Mouse (Mus musculus): ENCODE measurements around the gene Tldc1. TPM values are rescaled to one million over a fixed set of nuclear protein-coding genes. Genes with fewer than 3 reads are reported as not detected.

The Tldc1 gene
- polyA plus RNA-seq, 1 experiment from 2014 or later, result 11.8 TPM

DNA sequence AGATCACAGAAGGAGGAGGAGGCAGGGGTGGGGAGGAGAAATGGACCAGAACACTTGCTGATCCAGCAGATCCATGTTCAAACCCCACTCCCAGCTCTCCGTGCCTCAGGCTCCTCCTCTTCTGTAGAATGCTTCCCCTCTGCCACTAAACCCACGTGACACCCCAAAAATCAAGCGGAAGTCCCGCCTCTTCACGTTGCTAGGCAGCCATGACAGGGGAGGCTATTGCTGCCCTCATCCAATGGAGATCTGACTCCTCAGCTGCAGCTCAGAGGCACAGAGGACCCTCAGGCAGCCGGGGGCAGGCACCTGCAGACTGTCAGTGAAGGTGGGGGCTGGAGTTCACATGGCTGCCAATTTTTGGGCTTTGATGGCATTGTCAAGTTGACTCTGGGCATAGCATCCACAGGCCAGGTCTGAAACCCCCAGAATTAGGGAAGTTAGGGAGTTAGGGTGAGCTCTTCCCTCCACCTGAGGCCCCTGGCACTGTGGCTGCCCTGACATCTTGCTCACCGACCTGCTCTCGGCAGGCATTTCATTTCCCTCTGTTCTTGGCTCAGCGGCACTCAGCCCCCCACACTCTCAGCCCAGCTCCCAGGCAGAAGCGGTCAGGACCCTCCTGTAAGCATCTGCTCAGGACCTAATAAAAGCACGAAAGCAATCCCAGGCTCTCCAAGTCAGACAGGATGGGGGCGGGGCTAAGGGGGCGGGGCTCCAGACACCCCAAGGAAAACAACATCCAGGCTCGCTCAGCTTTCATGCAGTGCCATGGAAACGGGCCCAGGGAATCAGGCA is 20.2 kb upstream of the Tldc1 start:
- Histone ChIP-seq H3K4me3 (no peak overlapping the region), H3K36me3 (no peaks in the 10 kb centered on the region), H3K27ac (peak overlapping the region; percentile 86), H3K9me3 (no peaks in the 10 kb centered on the region), H3K4me2 (peak overlapping the region; percentile 38), H3K4me1 (replicated peaks) (peaks cover 36% of the 10 kb centered on the region), H3K9ac (peak overlapping the region; percentile 51; the same call in 1 of the 2 replicates), H3K27me3 (no peaks in the 10 kb centered on the region)
- ATAC-seq (ENCODE audit: low FRiP score), result peak; percentile 82
- 5% methylated on average over 15 of the region's 15 CpGs for WGBS

DNA sequence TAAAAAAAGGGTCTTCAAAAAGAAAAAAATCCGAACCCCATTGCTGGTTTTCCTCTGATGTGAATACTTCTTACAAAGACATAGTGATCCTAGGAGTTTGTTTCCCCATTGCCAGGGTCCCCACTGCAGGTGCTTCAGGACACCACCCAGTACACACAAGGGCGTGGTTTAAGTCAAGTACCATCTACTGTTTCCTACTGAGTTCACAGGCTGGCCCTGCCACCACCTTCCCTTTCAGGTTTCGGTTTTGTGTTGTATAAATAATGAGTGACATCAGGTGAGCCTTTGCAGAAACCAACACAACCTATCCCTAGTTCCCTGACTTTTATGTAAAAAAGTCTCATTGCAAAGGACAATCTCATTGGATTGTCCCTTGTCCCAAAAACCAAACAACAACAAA is 17.4 kb upstream of the Tldc1 start:
- Histone ChIP-seq H3K27me3 (no peaks in the 10 kb centered on the region), H3K9ac (no peak overlapping the region), H3K4me3 (no peak overlapping the region), H3K36me3 (no peaks in the 10 kb centered on the region), H3K27ac (no peak overlapping the region), H3K4me1 (replicated peaks) (peaks cover 45% of the 10 kb centered on the region), H3K9me3 (no peaks in the 10 kb centered on the region), H3K4me2 (no peak overlapping the region)
- ATAC-seq (ENCODE audit: low FRiP score), result no peak
- 83% methylated on average over 3 of the region's 3 CpGs for WGBS

DNA sequence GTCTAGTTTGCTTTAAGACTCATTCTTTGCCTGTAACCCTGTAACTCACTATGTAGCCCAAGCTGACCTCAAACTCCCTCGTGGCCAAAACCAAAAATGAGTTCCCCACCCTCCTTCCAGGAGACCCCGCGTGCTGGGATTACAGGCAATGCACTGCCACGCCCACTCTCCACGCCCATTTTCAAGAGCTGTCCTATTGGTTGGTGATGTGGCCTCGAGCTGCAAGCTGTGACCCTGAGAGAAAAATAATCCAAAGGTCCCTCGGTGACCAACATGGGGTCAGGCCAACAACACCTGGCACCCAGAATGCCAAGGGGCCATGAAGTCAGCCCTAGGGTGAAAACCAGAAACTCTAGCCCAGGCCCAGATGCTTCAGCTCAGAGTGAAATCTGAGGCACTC is 16.5 kb upstream of the Tldc1 start:
- WGBS, result 38% methylated on average over 7 of the region's 7 CpGs
- Histone ChIP-seq H3K4me2 (no peak overlapping the region), H3K36me3 (no peaks in the 10 kb centered on the region), H3K9me3 (no peaks in the 10 kb centered on the region), H3K4me3 (no peak overlapping the region), H3K9ac (no peak overlapping the region), H3K27me3 (no peaks in the 10 kb centered on the region), H3K27ac (no peak overlapping the region), H3K4me1 (replicated peaks) (peaks cover 40% of the 10 kb centered on the region)
- ATAC-seq (ENCODE audit: low FRiP score), result no peak

DNA sequence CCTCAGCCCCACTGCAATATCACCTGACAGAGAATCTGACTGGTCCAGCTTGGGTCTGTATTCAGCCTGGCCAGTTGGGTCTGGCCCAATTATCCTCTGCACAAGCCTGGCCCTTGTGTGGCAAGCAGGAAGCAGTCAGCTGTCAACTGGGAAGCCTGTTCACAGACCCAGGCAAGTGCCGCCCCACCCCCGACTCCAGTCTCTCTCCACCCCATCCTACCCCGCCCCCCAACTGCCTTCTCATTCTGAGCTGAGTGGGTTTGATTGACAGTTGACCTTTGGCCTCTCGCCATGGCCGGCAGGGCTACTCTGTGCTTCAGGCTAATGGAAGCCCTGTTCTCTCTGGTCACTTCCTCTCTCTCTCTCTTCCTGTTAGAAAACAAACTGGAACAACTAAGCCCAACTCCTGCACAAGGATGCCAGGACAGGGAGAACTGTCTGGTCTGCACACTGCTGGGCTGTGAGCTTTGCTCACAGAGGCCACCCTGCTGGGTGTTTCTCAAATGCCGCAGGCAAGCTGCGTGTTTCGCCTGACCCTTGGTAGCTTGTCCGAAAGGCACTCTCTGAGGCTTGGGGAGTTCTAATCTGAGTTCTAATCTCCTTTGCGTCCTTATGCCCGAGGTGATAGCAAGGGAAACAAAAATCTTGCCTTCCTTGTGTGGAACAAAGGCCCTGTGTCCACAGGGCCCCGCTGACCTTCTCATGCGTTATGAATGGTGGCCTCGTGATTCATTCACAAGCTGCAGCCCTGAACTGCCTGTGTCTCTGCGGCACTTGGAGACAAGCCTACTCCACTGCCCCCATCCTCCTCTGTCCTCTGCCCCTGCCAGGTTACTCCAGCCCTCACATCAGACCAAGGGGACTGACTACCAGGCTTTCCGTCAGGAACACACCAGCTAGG is 13.8 kb upstream of the Tldc1 start:
- H3K4me2 ChIP-seq, result no peak overlapping the region
- peak; percentile 71 for ATAC-seq (ENCODE audit: low FRiP score)
- peaks cover 34% of the 10 kb centered on the region for H3K4me1 ChIP-seq (replicated peaks)
- H3K4me3 ChIP-seq, result no peak overlapping the region
- no peaks in the 10 kb centered on the region for H3K36me3 ChIP-seq
- H3K9me3 ChIP-seq, result no peaks in the 10 kb centered on the region
- H3K27ac ChIP-seq, result peak overlapping the region; percentile 69
- no peaks in the 10 kb centered on the region for H3K27me3 ChIP-seq
- WGBS, result 9% methylated on average over 16 of the region's 16 CpGs
- H3K9ac ChIP-seq, result 0 out of 2 replicates have a peak overlapping the region, but pooled peaks have one; percentile 6

DNA sequence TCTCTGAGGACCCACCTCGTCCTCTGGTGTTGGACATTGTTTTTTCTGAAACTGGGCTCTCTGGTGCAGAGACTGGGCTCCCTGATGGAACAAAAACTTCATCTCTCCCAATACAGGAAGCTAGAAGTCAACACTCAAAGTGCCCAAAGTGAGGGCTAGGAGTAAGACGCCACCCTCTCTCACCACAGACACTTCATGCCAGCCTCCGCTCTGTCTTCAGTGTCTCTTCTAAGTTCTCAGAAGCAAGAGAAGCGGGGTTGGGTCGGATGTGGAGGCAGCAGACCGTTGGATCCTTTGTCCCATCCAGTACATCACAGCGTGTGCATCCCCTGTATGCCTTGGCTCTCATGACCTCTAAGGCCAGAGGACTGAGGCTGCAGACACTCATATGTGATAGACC is 11.4 kb upstream of the Tldc1 start:
- H3K9me3 ChIP-seq, result no peaks in the 10 kb centered on the region
- no peak for ATAC-seq (ENCODE audit: low FRiP score)
- H3K4me1 ChIP-seq (replicated peaks), result peaks cover 46% of the 10 kb centered on the region
- H3K4me3 ChIP-seq, result no peak overlapping the region
- no peaks in the 10 kb centered on the region for H3K36me3 ChIP-seq
- WGBS, result 78% methylated on average over 7 of the region's 7 CpGs
- H3K9ac ChIP-seq, result no peak overlapping the region
- H3K4me2 ChIP-seq, result no peak overlapping the region
- no peak overlapping the region for H3K27ac ChIP-seq
- H3K27me3 ChIP-seq, result no peaks in the 10 kb centered on the region

DNA sequence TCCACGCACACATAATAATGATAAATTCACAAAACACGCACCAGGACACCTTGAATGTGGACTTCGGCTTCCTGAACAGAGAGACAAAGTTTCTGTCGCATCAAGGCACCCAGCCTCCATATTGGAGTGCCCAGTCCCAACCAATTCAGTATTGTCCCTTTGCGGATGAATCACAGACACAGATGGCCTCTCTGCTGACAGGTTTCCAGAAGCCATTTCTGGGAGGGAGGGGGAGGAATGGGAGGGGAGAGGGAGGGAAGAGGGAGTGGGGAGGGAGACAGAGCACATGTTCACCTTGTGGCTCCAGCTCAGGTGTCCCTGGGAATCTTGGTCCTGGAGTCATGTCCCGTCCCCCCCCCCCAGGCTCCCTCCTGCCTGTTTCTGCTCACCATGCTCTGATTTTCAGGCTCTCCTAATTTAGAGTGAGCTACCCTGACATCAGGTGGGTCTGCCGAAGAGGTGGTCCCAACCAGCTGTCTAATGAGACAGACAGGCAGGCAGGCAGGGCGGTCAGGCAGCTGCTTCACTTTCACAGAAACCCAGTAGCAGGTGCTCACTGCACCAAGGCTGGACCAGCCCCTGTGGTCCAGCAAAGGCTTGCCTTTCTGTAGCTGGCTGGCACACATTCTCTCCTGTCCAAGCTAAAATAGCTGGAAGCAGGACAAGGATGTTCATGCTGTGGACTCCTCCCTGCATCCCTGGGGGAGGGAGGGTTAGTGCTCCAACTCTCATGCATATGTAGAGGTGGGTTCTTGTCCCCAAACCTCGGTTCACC is 10.6 kb upstream of the Tldc1 start:
- WGBS, result 54% methylated on average over 9 of the region's 9 CpGs
- Histone ChIP-seq H3K4me1 (replicated peaks) (peaks cover 51% of the 10 kb centered on the region), H3K27me3 (no peaks in the 10 kb centered on the region), H3K36me3 (no peaks in the 10 kb centered on the region), H3K9me3 (no peaks in the 10 kb centered on the region), H3K4me3 (no peak overlapping the region), H3K9ac (no peak overlapping the region), H3K4me2 (no peak overlapping the region), H3K27ac (0 out of 2 replicates have a peak overlapping the region, but pooled peaks have one; percentile 19)
- ATAC-seq (ENCODE audit: low FRiP score), result no peak

DNA sequence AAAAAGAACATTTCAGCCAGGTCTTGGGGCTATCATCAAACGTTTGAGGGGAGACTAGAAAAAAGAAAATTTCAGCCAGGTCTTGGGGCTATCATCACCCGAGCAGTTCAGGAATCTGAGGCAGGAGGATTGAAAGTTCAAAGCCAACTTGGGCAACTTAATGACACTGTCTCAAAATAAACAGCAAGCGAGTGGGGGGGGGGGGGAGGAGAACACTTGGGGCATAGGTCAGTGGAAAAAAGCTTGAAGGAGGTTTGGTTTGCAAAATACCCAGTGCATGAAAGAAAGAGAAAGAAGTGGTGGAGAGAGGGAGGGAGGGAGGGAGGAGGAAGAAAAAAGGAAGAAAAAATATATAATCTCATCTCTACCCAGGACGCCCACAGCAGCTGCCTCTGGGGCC is 9.1 kb upstream of the Tldc1 start:
- H3K9ac ChIP-seq, result no peak overlapping the region
- no peak for ATAC-seq (ENCODE audit: low FRiP score)
- H3K9me3 ChIP-seq, result no peaks in the 10 kb centered on the region
- H3K27ac ChIP-seq, result no peak overlapping the region
- H3K27me3 ChIP-seq, result no peaks in the 10 kb centered on the region
- no peaks in the 10 kb centered on the region for H3K36me3 ChIP-seq
- WGBS, result 58% methylated on average over 4 of the region's 4 CpGs
- H3K4me2 ChIP-seq, result no peak overlapping the region
- H3K4me1 ChIP-seq (replicated peaks), result peaks cover 49% of the 10 kb centered on the region
- no peak overlapping the region for H3K4me3 ChIP-seq

DNA sequence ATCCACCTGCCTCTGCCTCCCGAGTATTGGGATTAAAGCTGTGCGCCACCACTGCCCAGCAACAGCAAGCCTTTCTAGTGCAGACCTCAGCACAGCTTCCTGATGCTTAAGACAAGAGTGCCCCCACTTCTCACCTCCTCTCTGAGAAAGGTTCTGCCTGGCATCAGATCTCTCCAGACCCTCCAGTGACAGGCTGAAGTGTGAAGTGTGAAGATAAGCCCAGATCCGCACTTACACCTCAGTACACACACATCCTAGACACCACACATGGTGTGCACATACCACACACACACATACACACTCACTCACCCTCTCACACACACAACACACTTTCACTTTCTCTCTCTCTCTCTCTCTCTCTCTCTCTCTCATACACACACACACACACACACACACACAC is 8.7 kb upstream of the Tldc1 start:
- no peaks in the 10 kb centered on the region for H3K36me3 ChIP-seq
- no peak overlapping the region for H3K27ac ChIP-seq
- peaks cover 44% of the 10 kb centered on the region for H3K4me1 ChIP-seq (replicated peaks)
- no peaks in the 10 kb centered on the region for H3K27me3 ChIP-seq
- H3K4me3 ChIP-seq, result no peak overlapping the region
- no peak overlapping the region for H3K4me2 ChIP-seq
- H3K9ac ChIP-seq, result no peak overlapping the region
- no peak for ATAC-seq (ENCODE audit: low FRiP score)
- WGBS, result 83% methylated on average over 3 of the region's 3 CpGs
- no peaks in the 10 kb centered on the region for H3K9me3 ChIP-seq

DNA sequence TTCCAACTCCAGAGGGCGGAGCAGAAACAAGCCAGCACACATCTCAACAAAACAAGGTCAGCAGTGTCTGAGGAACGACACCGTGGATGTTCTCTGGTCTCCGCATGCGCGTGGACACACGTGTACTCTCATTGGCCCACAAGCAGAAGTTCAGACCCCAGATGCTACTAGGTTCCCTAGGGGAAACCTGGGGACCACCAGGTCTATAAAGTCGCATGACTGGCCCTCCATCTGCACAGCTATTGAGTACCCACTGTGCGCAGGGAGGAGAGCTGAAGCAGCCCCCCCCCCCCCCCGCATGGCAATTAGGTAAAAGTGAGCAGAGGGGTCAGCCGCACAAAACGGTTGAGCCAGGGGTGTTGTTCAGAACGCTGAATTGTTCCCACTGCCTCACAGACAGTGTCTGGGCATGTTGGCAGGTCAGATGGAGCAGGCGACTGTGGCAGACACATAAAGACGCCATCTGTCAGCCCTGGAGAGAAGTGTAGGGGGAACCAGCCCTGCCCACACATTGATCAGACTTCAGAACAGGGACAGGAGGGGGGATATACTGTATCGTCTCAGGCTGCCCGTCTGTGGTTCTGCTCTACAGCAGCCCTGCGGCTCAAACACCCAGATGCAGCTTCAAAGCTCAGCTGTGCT is 7.7 kb upstream of the Tldc1 start:
- peaks cover 35% of the 10 kb centered on the region for H3K4me1 ChIP-seq (replicated peaks)
- H3K9me3 ChIP-seq, result no peaks in the 10 kb centered on the region
- H3K4me3 ChIP-seq, result no peak overlapping the region
- peak overlapping the region; percentile 69 for H3K27ac ChIP-seq
- H3K4me2 ChIP-seq, result 0 out of 2 replicates have a peak overlapping the region, but pooled peaks have one; percentile 6
- WGBS, result 23% methylated on average over 18 of the region's 18 CpGs
- ATAC-seq (ENCODE audit: low FRiP score), result peak; percentile 55
- no peak overlapping the region for H3K9ac ChIP-seq
- no peaks in the 10 kb centered on the region for H3K36me3 ChIP-seq
- no peaks in the 10 kb centered on the region for H3K27me3 ChIP-seq

DNA sequence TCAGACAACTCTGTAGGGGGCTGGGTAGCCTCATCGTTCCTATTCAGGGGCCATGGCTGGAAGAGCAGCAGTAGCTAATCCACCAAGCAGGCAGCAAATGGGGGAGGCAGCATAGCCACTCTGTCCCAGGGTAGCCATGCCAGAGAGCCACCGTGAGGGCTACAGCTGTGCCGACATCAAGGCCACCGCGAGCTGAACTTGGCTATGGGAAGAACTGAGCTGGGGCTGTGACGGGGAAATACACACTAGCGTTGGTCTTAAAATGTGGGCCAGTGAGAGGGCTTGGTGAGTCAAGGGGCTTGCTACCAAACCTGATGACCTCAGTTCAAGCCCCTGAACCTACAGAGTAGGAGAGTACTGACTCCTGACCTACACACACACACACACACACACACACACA is 6.5 kb upstream of the Tldc1 start:
- no peak for ATAC-seq (ENCODE audit: low FRiP score)
- 56% methylated on average over 7 of the region's 7 CpGs for WGBS
- H3K4me1 ChIP-seq (replicated peaks), result peaks cover 30% of the 10 kb centered on the region
- no peaks in the 10 kb centered on the region for H3K27me3 ChIP-seq
- H3K9ac ChIP-seq, result no peak overlapping the region
- H3K27ac ChIP-seq, result no peak overlapping the region
- H3K36me3 ChIP-seq, result no peaks in the 10 kb centered on the region
- no peak overlapping the region for H3K4me2 ChIP-seq
- no peaks in the 10 kb centered on the region for H3K9me3 ChIP-seq
- no peak overlapping the region for H3K4me3 ChIP-seq

DNA sequence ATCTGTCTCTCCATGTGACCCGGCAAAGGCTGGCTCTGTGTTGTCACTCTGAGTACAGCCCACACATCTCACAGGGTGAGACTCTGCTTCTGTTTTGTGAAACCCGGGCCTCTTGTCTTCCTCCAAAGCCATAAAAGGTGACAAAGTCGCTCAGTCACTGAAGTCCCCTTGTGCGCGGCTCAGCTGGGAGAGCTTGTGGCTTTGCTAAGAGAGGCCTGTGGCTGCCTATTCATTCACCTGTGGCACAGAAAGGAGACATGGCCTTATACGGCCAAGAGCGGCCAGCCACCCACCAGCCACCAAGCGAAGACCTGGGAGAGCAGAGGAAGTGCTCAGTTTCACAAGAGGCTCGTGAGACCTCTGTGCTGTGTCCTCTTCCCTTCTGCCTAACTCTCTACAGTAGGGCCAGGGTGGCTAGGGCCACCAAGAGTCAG is 5.9 kb upstream of the Tldc1 start:
- Histone ChIP-seq H3K27ac (no peak overlapping the region), H3K4me3 (no peak overlapping the region), H3K27me3 (no peaks in the 10 kb centered on the region), H3K36me3 (no peaks in the 10 kb centered on the region), H3K4me1 (replicated peaks) (peaks cover 27% of the 10 kb centered on the region), H3K9me3 (no peaks in the 10 kb centered on the region), H3K9ac (no peak overlapping the region), H3K4me2 (no peak overlapping the region)
- ATAC-seq (ENCODE audit: low FRiP score), result no peak
- WGBS, result 51% methylated on average over 9 of the region's 9 CpGs
